Mouse (Mus musculus) myocyte (in vitro differentiated cells): ENCODE measurements at regions not wholly inside any gene's neighbourhood (a gene's known extent, or its start where the extent isn't known, plus 50 kb on each side); places are given as distances from the start of the nearest gene placed in this dataset.

Experiments used
- CEBPB ChIP-seq: IDR thresholded peaks from 2 replicates; pipeline ENCODE4 v1.6.1; 2011; ENCODE audit warnings: mild to moderate bottlenecking, moderate library complexity; ENCODE audit not compliant: poor library complexity, insufficient read depth, severe bottlenecking
- E2F4 ChIP-seq: IDR thresholded peaks from one replicate; pipeline ENCODE4 v1.6.1; 2011; ENCODE audit warnings: mild to moderate bottlenecking, control low read depth, moderate library complexity; ENCODE audit not compliant: insufficient read depth
- MAX ChIP-seq: IDR thresholded peaks from one replicate; pipeline ENCODE4 v1.6.1; 2011; ENCODE audit warnings: low read depth, mild to moderate bottlenecking, control low read depth
- MYOD1 ChIP-seq, 3 experiments: IDR thresholded peaks; one replicate each; pipeline ENCODE4 v1.6.1; 2011; ENCODE audit warnings: control low read depth in 2 of 3, low read depth in 2 of 3, mild to moderate bottlenecking in 2 of 3, moderate library complexity in 1 of 3; ENCODE audit not compliant: insufficient read length in 2 of 3, control insufficient read depth in 1 of 3
- MYOG ChIP-seq, 3 experiments: IDR thresholded peaks; one replicate each; pipeline ENCODE4 v1.6.1; 2011; ENCODE audit warnings: control low read depth in 2 of 3, low read depth in 2 of 3, mild to moderate bottlenecking in 2 of 3; ENCODE audit not compliant: insufficient read length in 2 of 3, control insufficient read depth in 1 of 3, insufficient read depth in 1 of 3
- POLR2A ChIP-seq: IDR thresholded peaks from one replicate; pipeline ENCODE4 v1.6.1; 2011; ENCODE audit warnings: low read depth, mild to moderate bottlenecking, control low read depth, moderate library complexity; ENCODE audit not compliant: insufficient read length
- POLR2AphosphoS2 ChIP-seq: IDR thresholded peaks from one replicate; pipeline ENCODE4 v1.6.1; 2011; ENCODE audit warnings: low read depth, control low read depth; ENCODE audit not compliant: insufficient read length
- REST ChIP-seq: IDR thresholded peaks from one replicate; pipeline ENCODE4 v1.6.1; 2011; ENCODE audit warnings: mild to moderate bottlenecking, control low read depth, moderate library complexity; ENCODE audit not compliant: insufficient read depth, insufficient read length
- SRF ChIP-seq: IDR thresholded peaks from one replicate; pipeline ENCODE4 v1.6.1; 2011; ENCODE audit warnings: low read depth; ENCODE audit not compliant: control insufficient read depth, insufficient read length
- TCF12 ChIP-seq: IDR thresholded peaks from one replicate; pipeline ENCODE4 v1.6.1; 2011; ENCODE audit warnings: mild to moderate bottlenecking, control low read depth; ENCODE audit not compliant: poor library complexity, insufficient read depth, severe bottlenecking
- TCF3 ChIP-seq: IDR thresholded peaks from one replicate; pipeline ENCODE4 v1.6.1; 2011; ENCODE audit warnings: low read depth, control low read depth; ENCODE audit not compliant: insufficient read length
- USF1 ChIP-seq: IDR thresholded peaks from one replicate; pipeline ENCODE4 v1.6.1; 2011; ENCODE audit warnings: low read depth, mild to moderate bottlenecking, control low read depth, moderate library complexity

- TF ChIP-seq CEBPB (no peak), USF1 (no peak), POLR2A (no peak), TCF3 (no peak), MYOG (IDR thresholded peaks at IDR 0.05; ENCODE audit: control insufficient read depth in 1 of 3, insufficient read depth in 1 of 3, insufficient read length in 2 of 3, low read depth in 2 of 3) (no peak), E2F4 (no peak), POLR2AphosphoS2 (no peak), MAX (no peak), MYOD1 (IDR thresholded peaks at IDR 0.05; ENCODE audit: control insufficient read depth in 1 of 3, insufficient read length in 2 of 3, low read depth in 2 of 3) (no peak), TCF12 (no peak), REST (no peak), SRF (no peak)
Measured at GRCm38 (mm10) chr19:60144336-60144989, 82.0 kb downstream of the Fam204a start.
